Mouse (Mus musculus): Measurements from ENCODE around the gene Pam16. TPM values are rescaled to one million over a fixed set of nuclear protein-coding genes. Genes with fewer than 3 reads are reported as not detected.
A peak's percentile ranks its signal among the peaks of the same experiment; 100 is the strongest.
"Not testable (repeated sequence)": the region's sequence is repeated elsewhere in the genome, so short reads cannot be mapped to it uniquely, and the experiment has no call there.

The Pam16 gene
- total RNA-seq, 2 experiments from 2014 or later: 154 TPM

DNA sequence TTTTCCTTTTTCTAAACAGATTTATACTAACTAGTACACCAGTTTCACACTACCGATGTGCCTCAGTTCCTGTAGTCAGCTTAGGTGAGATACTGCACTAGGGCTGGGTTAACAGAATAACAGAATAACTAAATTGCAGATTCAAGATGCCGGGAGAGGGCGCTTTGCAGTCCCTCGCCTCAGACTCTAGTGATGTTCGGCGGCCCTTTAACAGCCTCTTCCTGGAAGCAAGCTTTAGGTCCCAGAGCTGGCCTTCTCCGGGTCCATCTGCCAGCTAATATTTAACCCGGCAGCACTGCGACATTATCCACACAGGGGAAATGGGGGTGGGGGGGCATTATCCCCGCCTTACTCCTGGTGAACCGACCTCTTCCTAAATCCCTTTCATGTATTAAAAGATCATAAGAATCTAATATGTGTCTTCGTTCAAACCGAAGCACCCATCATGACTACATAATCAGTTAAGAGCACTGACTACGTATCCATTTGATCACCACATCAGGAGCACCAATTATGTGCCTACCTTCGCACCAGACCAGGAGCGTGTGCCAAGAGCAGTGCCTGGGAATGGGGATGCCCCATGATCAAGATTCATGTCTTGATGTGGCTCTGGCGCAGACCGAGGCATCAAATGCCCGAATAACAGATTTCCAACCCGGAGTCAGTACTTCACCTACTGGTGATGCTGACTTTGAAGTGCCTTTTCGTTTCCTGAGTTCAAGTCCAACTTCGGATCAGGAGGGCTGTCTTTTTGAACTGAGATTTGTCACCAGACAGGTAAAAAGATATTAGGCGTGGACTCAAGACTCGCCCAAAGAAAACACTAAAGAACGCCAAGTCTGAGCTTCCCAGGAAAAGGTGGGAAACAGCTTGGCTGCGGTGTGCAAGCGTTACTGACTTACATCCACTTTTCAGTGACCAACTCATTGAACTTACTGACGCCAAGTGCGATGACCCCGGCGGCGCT, 31.6 kb downstream of the Pam16 start:
- DNase-seq: peak; percentile 66 to 76

- no peak for DNase-seq
Measured at GRCm38 (mm10) chr16:4590236-4590635, 34.6 kb downstream of the Pam16 start.

- peak in 1 of 2 experiments; percentile 56 for DNase-seq
Measured at GRCm38 (mm10) chr16:4587516-4588210, 37.1 kb downstream of the Pam16 start.

DNA sequence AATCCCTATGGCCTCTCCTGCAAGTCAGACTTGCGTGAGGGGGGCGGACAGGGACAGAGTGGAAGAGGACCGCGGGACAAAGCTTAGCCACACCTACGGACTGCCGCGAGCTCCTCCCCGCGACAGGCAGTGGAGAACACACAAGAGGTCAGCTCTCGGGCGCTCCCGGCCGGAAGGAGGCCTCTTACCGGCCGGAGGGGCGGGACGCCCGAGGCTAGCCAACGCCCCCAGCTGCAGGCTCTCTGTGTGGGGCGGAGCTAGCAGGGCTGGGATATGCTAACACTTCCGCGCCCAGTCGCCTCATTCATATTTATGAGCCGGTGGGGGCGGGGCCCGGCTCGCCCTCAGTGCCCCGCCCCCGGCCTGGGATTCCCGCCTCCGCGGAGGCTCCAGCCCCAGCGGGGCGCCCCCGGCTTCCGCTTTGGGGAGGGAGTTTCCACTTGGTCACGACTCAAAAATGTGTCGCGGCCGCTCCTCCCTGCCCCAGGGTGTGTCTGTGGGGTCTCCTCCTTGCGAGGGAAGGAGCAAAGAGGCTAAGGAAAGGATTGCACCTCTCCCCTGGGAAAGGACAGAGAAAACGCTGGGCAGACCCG, 38.2 kb downstream of the Pam16 start:
- DNase-seq: peak; percentile 97 to 99

DNA sequence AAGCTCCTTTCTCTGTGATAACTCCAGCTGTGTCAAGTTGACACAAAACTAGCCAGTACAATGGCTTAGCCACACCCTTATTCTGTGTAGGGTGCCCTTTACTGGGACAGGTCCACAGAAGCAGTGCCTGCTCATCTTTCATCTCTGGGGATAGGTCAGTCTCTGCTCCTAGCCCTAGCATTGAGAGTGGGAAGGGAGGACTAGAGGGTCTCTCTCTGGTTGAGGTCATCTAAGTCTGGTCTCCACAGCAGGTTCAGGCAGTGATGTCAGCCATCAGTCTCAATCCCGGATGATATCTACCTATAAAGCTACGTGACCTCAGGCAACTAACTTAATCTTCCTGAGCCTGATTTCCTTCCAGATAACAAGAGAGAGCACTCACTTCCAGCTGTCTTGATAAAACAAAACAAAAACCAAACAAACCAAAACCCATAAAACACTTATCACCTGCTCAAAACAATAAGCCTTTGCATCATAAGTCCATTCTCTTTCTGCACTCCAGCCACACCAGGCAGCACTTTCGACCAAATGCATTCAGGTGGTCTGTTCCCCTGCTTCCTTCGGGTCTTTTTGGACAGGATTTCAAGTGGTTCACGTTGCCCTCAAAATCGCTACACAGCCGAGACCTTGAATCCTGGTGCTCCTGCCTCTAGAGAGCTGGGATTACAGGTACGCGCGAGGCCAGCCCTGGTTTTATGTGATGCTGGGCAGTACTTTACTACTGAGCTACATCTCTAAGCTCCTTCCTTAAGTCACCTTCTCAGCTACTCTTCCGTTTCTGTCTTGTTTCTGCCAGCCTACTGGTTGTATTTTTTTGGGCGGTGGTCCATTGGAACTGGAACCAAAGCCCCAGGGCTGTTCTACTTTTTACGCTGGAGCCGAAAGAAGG, 38.9 kb downstream of the Pam16 start:
- DNase-seq: no peak

DNA sequence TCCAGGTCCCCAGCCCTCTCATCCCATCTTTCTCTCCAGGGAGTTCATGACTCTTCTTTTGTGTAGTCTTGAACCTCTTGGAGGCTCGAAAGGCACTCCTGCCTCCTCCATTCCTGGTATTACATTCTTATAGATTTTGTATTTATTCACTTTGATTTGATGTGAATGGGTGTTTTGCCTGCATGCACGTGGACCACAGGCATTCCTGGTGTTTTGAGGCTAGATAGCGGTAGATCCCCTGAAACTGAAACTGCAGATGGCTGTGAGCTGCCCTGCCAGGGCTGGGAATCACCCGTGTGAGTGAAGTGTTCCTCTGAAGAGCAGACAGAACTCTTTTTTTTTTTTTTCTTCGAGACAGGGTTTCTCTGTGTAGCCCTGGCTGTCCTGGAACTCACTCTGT, 40.4 kb downstream of the Pam16 start:
- DNase-seq: no peak

- DNase-seq: no peak
Measured at GRCm38 (mm10) chr16:4583807-4584206, 41.0 kb downstream of the Pam16 start.

DNA sequence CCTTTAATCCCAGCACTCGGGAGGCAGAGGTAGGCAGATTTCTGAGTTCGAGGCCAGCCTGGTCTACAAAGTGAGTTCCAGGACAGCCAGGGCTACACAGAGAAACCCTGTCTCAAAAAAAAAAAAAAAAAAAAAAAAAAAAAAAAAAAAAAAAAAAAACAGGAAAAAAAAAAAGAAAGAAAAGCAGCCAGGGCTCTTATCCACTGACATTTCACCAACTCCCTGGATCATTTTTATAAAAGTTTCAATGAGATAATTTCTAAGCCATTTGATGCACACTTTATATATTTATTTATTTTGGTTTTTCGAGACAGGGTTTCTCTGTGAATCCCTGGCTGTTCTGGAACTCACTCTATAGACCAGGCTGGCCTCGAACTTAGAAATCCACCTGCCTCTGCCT, 43.6 kb downstream of the Pam16 start:
- not testable (repeated sequence) for DNase-seq

DNA sequence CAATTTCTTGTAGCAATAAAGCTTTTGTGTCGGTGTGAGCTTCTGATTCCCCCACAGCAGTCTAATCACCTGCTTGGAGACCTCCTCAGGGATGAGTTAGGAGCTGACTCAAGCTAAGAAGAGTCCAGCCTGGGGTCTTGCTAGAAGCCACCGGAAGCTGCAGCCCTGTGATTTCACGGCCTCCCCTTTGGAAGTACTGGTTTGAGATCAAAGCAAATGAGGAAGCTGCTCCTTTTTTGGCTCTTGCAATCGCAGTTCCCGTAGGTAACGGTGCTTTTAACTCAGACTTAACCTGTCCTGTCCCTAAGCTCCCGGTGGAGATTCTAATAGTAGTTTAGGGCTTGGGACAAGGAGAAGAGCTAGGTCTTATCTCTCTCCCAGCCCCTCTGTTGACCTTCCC, 46.2 kb downstream of the Pam16 start:
- no peak for DNase-seq

DNA sequence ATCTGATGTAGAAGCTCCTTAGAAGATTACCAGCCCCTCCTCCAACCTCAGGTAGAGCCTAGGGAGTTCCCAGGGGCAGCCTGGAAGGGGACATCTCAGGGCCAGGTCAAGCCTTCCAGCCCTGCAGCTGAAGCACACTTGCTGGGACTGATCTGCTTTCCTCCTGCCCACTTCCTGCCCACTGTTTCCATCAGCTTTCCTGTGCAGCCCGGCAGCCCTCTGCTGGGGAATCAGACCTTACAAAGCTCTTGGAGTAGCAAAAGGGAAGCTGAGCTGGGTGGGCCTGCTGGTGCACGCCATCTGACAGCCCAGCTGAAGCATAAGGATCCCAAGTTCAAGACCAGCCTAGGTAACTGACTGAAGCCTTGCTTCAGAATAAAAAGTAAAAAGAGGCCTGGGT, 47.9 kb downstream of the Pam16 start:
- no peak for DNase-seq

DNA sequence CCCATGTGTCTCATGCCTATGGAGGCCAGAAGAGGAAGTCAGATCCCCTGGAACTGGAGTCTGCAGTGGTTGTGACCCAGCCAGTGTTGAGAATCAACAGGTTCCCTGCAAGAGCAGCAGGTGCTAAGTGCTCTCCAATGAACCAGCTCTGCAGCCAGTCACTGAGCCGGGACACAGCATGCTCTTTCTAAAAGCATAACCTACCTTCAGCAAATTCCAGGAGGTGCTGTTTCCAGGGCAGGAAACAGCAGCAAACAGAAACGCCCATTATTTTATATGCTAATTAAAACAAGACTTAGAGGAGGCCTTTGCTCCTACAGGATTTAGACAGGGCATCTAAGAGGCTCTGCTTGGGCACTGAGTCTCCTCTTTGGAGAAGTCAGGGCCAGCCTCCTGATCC, 48.8 kb downstream of the Pam16 start:
- no peak for DNase-seq

GRCm38 (mm10) chr16:4570737-4571136, 54.1 kb downstream of the Pam16 start:
- no peak for DNase-seq

- DNase-seq: peak; percentile 83 to 94
Measured at GRCm38 (mm10) chr16:4567912-4568311, 56.9 kb downstream of the Pam16 start.

Other genes starting within 250 kb of the Pam16 start
- gene Adcy9, start 204.5 kb downstream of the Pam16 start, total RNA-seq (2021): 10 to 100 TPM; 21.8 to 22.3 TPM
- 100 to 1,000 TPM; 782 to 831 TPM for gene Srl, start 83.2 kb downstream of the Pam16 start, total RNA-seq (2021)
- 1 to 10 TPM; 2.1 to 2.6 TPM for gene Tfap4, start 65.1 kb downstream of the Pam16 start, total RNA-seq (2021)
- gene Glis2, start 30.3 kb downstream of the Pam16 start, total RNA-seq (2021): 1 to 10 TPM; 6.2 to 8.5 TPM
- gene Vasn, start 15.0 kb upstream of the Pam16 start, total RNA-seq (2021): 1 to 10 TPM; 7.7 to 9.7 TPM
- 100 to 1,000 TPM; 152 to 155 TPM for gene Dnaja3, start 15.0 kb upstream of the Pam16 start, total RNA-seq (2021)
- gene Coro7, start 54.8 kb upstream of the Pam16 start, total RNA-seq (2021): 10 to 100 TPM; 12.7 to 14.2 TPM
- 1 to 10 TPM; 2.0 to 3.0 TPM for gene Nmral1, start 94.4 kb upstream of the Pam16 start, total RNA-seq (2021)
- gene Hmox2, start 101.4 kb upstream of the Pam16 start, total RNA-seq (2021): 10 to 100 TPM; 76.9 to 95.9 TPM
- 10 to 100 TPM; 60.1 to 68.1 TPM for gene Cdip1, start 165.3 kb upstream of the Pam16 start, total RNA-seq (2021)
- gene 4930562C15Rik, start 210.4 kb upstream of the Pam16 start, total RNA-seq (2021): under 1 TPM in 1 of 2 experiments, not detected in 1; 0.51 TPM